Comparison of ENCODE assay signal across 8 mouse cellular contexts in the genomic region with DNA sequence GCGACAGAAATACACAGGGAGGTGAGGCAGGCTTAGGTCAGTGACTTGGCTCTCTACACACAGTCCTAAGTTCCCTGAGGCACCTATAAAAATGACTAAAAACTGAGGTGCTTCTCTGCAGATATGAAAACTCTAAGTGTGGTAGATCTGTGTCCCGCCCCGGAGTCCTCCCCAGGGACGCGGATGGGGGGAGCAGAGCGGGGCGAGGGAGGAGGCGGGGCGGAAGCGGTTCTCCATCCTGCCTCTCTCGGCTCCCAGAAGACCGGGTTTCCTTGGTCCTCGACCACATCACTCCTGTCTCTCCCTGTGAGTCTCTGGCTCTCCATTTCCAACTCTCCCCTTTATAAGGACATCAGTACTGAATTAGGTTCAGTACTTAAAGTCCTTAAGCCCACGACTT. TPM values are rescaled to one million over a fixed set of nuclear protein-coding genes. Genes with fewer than 3 reads are reported as not detected.
DNase-seq lines count a peak whose midpoint lies in the region; ATAC-seq and TF ChIP-seq lines count a peak whose summit lies in the region.

No protein-coding gene starts in this region.

- TF ChIP-seq CTCF in forebrain, postnatal 0 days (IDR thresholded peaks at IDR 0.05; ENCODE audit: low read depth) = no peak

- intact Hi-C loops in gastrocnemius, postnatal 14 days (cut with DNase I; ENCODE audit: low total_unique reads) = no loop called here

- DNase-seq in gastrocnemius, postnatal 14 days = peak; percentile 52
- DNase-seq in gastrocnemius, postnatal 4 days (ENCODE audit: low spot score in 2 of 2) = no peak
- DNase-seq in forebrain, postnatal 0 days = no peak
- peak; percentile 21 for DNase-seq in kidney, adult 9 months
- peak; percentile 89 for DNase-seq in midbrain, embryonic 11.5 days (ENCODE audit: low spot score, missing footprints)
- DNase-seq in layer of hippocampus, adult 11-12 months (ENCODE audit: low spot score) = no peak
- no peak for DNase-seq in right cerebral cortex, adult 18-20 months

- H3K27me3 ChIP-seq in forebrain, postnatal 0 days (ENCODE audit: insufficient read depth, low read length) = 0 out of 2 replicates have a peak, but pooled peaks cover 3% of the 10 kb centered on the region
- H3K27me3 ChIP-seq in midbrain, embryonic 11.5 days (ENCODE audit: control insufficient read depth, insufficient read depth, low read length) = peaks cover 24% of the 10 kb centered on the region

- WGBS in forebrain, postnatal 0 days = under 1% methylated on average over 13 of the region's 14 CpGs
- WGBS in midbrain, embryonic 11.5 days = 0% methylated on average over 14 of the region's 14 CpGs

- H3K27ac ChIP-seq in forebrain, postnatal 0 days (ENCODE audit: low read depth, low read length) = no peak overlapping the region
- no peak overlapping the region for H3K27ac ChIP-seq in midbrain, embryonic 11.5 days (ENCODE audit: low read depth, low read length)

- no peaks in the 10 kb centered on the region for H3K36me3 ChIP-seq in forebrain, postnatal 0 days (ENCODE audit: insufficient read depth)
- H3K36me3 ChIP-seq in midbrain, embryonic 11.5 days (ENCODE audit: control insufficient read depth, insufficient read depth, low read length) = no peaks in the 10 kb centered on the region

- H3K9me3 ChIP-seq in forebrain, postnatal 0 days (ENCODE audit: low read length) = no peaks in the 10 kb centered on the region
- H3K9me3 ChIP-seq in midbrain, embryonic 11.5 days (ENCODE audit: control insufficient read depth, low read length) = no peaks in the 10 kb centered on the region

- H3K4me1 ChIP-seq in forebrain, postnatal 0 days (ENCODE audit: insufficient read depth) = 0 out of 2 replicates have a peak, but pooled peaks cover 8% of the 10 kb centered on the region
- H3K4me1 ChIP-seq in midbrain, embryonic 11.5 days (ENCODE audit: control insufficient read depth, insufficient read depth, low read length) = peaks cover 14% of the 10 kb centered on the region

- peak; percentile 60 for ATAC-seq in activated CD4-positive, CD25-positive, alpha-beta regulatory T cell, adult 4 months
- peak; percentile 16; the same call in 1 of the 2 replicates for ATAC-seq in forebrain, postnatal 0 days
- 0 out of 2 replicates have a peak, but pooled peaks have one; percentile 28 for ATAC-seq in midbrain, embryonic 11.5 days (ENCODE audit: low FRiP score)

- H3K4me3 ChIP-seq in forebrain, postnatal 0 days (ENCODE audit: low read depth, low read length) = peak overlapping the region; percentile 13
- peak overlapping the region; percentile 15 for H3K4me3 ChIP-seq in midbrain, embryonic 11.5 days (ENCODE audit: low read depth, low read length)

- 0 out of 2 replicates have a peak overlapping the region, but pooled peaks have one; percentile 2 for H3K9ac ChIP-seq in forebrain, postnatal 0 days
- H3K9ac ChIP-seq in midbrain, embryonic 11.5 days (ENCODE audit: low read length) = peak overlapping the region; percentile 39

- H3K4me2 ChIP-seq in forebrain, postnatal 0 days (ENCODE audit: low read depth) = peak overlapping the region; percentile 38
- H3K4me2 ChIP-seq in midbrain, embryonic 11.5 days = peak overlapping the region; percentile 41

RNA-seq across cellular contexts. Expression of a gene that starts 16.8 kb away (rescaled TPM):
- total RNA-seq in gastrocnemius, postnatal 14 days (2021) = not detected
- not detected for total RNA-seq in gastrocnemius, postnatal 4 days (2021)
- polyA plus RNA-seq in activated CD4-positive, CD25-positive, alpha-beta regulatory T cell, adult 4 months (2017; shearing (Covaris generic)) = not detected
- total RNA-seq in forebrain, postnatal 0 days (2014; rRNA removed) = 0.77 TPM in 1 of 2 replicates, not detected in the other
- 0.27 TPM in 1 of 2 replicates, not detected in the other for polyA plus RNA-seq in forebrain, postnatal 0 days (2015; fragmentation: Nextera tagmentation; extraction: Ambion mirVana)
- not detected in 2 replicates for polyA plus RNA-seq in midbrain, embryonic 11.5 days (2014; fragmentation: Nextera tagmentation; extraction: Ambion mirVana)

RNA-seq across cellular contexts. Expression of a gene that starts 32.7 kb away (rescaled TPM):
- 10 to 100 TPM; 21.6 to 23.5 TPM for total RNA-seq in gastrocnemius, postnatal 14 days (2021)
- total RNA-seq in gastrocnemius, postnatal 4 days (2021) = 10 to 100 TPM; 37.2 to 42.8 TPM
- polyA plus RNA-seq in activated CD4-positive, CD25-positive, alpha-beta regulatory T cell, adult 4 months (2017; shearing (Covaris generic)) = 10 to 100 TPM; 10.9 to 18.2 TPM
- 38.1 and 40.9 TPM in 2 replicates for total RNA-seq in forebrain, postnatal 0 days (2014; rRNA removed)
- polyA plus RNA-seq in forebrain, postnatal 0 days (2015; fragmentation: Nextera tagmentation; extraction: Ambion mirVana) = 23.8 and 27.3 TPM in 2 replicates
- polyA plus RNA-seq in midbrain, embryonic 11.5 days (2014; fragmentation: Nextera tagmentation; extraction: Ambion mirVana) = 42.0 and 43.7 TPM in 2 replicates

Comparison
In these comparisons a context has a peak if more than half of its experiments do, and no peak if none do; other contexts are left out.
1. DNase-seq: peak in gastrocnemius, postnatal 14 days (single experiment), kidney, adult 9 months (single experiment) and midbrain, embryonic 11.5 days (single experiment); none in gastrocnemius, postnatal 4 days (0 of 2), forebrain, postnatal 0 days (single experiment), layer of hippocampus, adult 11-12 months (single experiment) and right cerebral cortex, adult 18-20 months (single experiment).
2. Peak in every context shown above with its lines, with median percentiles within 50 percentile points of each other: ATAC-seq.